Mouse (Mus musculus) heart, adult 18-20 months (tissue): ENCODE results near the gene Gmip. TPM values are rescaled to one million over a fixed set of nuclear protein-coding genes. Genes with fewer than 3 reads are reported as not detected.

Source experiments
- DNase-seq, 2 experiments: peaks; one replicate each; pipeline ENCODE4 v3.0.0; 2021 to 2022; ENCODE audit warnings: mixed read lengths in 1 of 2
- total RNA-seq, 2 experiments: library from RNA; stranded (reverse); gene quantifications; 2 replicates each; pipeline ENCODE4 v1.2.3; 2021

The Gmip gene
- total RNA-seq, 2 experiments from 2014 or later, result 4.2 to 7.4 TPM

DNA sequence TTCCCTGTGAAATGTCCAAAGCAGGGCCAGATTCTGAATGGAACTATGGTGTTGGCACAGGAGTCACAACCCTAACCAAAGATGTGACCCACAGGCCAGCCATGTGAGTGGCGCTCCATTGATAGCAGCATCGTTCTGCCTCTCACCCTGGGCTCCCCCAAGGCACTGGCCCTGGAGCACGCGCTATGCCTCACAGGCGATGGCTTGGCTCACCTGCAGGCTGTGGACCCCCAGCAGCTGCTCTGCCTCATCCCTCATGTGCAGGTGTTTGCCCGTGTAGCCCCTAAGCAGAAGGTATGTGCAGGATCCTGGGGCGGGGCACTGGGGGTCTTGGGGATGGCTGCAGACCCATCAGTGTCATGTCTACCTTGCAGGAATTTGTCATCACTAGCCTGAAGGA lies 5.1 kb upstream of the Gmip start:
- DNase-seq, result no peak

DNA sequence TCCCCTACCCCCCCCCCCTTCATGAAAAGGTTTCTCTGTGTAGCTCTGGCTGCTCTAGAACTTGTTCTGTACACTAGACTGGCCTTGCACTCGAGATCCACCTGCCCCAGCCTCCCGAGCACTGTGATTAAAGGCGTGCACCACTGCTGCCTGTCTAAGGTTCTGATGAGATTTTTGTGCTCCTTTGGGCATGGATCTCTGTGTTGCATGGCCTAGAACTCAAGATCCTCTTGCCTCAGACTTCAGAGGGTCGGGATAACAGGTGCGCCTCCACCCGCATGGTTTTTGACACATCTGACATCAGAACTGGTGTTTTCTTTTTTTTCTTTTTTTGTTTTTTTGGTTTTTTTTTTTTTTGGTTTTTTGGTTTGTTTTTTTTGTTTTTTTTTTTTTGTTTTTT lies 3.9 kb upstream of the Gmip start:
- no peak for DNase-seq

DNA sequence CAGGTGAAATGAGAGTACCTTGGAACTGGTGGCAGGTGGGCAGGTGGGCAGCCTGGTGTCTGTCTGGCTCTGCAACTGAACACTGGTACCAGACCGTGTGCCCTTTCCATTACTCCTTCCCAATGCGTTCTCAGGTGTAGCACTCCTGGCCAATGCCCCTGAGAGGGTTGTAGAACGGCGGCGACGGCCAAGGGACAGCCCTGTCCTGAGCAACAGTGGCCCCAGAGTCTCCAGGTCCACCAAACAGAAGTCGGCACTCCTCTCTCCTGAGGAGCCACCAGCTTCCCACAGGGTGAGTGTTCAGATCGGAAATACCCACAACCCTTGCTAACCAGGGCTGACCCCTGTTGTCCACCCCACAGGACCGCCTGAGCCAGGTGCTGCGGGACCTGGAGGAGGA lies 3.4 kb upstream of the Gmip start:
- no peak for DNase-seq

DNA sequence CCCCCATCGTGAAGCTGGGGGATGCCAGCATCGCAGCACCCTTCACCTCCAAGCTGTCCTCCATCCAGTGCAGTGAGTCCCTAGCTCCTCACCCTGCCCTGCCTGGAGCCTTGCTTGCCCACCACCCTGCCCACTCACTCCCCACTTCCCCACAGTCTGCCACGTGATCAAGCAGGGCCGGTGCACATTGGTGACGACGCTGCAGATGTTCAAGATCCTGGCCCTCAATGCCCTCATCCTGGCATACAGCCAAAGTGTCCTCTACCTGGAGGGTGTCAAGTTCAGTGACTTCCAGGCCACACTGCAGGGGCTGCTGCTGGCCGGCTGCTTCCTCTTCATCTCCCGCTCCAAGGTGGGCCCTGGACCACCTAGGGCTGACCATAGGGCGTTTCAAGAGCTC lies 3.0 kb upstream of the Gmip start:
- DNase-seq, result no peak

DNA sequence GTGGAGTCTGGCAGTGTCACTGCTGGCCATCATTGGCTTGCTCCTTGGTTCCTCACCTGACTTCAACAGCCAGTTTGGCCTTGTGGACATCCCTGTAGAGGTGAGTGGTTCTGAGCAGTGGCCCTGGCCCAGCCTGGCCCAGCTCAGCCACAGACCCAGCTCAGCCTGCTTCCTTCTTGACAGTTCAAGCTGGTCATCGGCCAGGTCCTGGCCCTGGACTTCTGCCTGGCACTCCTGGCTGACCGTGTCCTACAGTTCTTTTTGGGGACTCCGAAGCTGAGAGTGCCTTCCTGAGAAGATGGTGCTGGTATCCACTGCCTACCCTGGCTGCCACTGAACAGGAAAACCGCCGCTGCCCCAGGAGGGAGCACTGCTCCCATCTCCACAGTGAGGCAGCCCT lies 1.2 kb upstream of the Gmip start:
- no peak for DNase-seq

DNA sequence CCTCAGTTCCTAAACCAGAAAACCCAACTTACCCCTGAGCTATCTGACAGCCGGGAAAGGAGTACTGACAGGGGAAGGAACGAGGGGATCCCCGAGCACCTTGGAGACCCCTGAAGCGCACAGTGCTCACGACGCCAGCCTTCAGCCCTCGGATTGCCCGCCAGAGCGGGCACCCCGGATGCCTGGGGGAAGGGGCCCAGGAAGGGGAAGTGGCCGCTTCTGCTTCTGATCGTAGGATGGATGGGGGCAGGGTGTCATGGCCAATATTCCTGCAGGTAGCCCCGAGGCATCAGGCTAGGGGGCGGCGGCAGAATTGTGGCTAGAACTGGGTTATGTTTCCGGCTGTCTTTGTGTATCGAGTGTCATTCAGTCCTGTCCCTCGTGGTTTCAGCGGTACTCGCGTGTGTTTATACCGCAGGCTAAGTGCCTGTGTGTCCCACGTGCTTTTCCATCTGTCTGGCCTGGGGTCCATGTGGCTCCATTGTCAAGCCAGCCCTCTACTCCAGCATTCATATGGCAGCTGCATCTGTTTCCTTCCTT lies 455 bp downstream of the Gmip start:
- DNase-seq, result peak; percentile 33 to 43

DNA sequence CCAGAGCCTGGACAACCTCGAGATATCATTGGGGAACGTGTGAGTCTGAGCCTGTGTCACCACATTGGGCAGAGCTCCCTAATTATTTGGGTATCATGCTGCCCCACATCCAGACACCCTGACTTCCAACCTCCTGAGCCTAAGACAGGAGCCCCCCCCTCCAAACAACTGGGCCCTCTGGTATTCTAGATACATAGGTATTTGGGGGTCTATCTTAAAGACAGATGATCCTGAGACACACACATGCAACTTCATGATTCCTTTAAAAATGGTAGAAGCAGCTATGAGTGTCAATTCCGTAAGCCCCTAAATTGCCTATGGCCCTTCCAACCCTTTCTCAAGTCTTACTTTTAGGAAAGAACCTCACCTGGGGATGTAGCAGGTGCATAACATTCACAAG lies 1.3 kb downstream of the Gmip start:
- DNase-seq, result no peak

DNA sequence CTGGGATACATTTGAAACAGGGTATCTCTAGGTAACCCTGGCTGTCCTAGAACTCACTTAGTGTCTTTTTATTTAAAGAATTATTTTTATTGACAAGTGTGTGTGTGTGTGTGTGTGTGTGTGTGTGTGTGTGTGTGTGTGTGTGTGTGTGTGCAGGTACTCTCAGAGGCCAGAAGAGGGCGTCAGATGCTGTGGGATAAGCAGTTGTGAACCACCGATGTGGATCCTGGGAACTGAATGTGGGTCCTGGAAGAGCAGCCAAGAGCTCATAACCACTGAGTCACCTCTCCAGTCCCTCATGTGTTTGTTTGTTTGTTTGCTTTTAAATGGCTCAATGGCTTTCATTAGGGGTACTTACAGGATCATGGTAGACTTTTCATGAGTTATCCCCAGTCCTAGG lies 6.4 kb downstream of the Gmip start:
- no peak for DNase-seq

DNA sequence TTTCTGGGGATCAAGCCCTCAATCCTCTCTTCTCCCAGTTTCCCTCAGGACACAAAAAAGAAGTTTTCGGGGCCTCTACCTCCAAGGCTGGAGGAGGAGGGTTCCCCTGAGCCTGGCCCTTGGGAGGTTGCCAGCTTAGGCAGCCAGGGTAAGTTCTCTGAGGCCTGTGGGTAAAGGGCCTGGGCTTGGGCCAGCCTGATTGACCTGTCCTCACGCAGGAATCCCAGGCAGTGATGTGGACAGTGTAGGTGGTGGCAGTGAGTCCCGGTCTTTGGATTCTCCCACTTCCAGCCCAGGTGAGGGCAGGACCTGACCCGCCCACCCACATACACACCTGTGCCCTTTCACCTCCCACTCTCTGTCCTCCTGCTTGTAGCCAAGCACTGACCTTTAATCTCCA lies 6.9 kb downstream of the Gmip start:
- no peak for DNase-seq

DNA sequence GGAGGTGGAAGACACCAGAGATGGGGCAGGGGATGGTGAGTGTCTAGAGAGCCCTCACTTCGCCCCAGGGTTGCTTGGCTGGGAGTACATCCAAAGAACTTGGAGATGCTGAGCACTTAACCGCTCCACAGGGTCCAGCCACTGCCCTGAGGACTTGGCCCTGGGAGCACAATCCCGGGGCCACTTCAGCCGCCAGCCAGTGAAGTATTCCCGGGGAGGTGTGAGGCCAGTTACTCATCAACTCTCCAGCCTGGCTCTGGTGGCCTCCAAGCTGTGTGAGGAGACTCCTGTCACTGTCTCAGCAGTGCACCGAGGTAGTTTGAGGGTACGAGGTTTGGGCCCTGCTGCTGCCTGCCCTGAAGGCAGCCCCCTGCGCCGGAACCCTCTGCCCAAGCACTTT lies 12.0 kb downstream of the Gmip start:
- DNase-seq, result no peak

DNA sequence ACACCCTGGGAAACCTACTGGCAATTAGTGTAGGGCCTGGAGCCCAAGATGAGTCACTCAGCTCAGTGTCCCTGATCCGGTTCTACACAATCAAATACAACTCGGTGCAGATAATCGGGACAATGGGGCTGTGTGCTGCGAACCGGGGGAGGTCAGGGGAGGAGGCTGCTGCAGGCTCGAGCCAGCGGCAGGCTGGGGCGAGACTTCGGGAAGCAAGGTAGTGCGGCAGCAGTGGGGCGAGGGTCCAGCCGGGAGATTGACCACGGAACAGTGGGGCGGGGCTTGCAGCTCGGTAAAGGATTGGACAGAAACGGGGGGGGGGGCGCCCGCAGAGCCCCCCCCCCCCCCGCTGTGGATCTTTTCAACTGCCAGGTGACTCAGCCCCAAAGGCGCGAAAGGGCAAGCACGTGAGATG lies 13.5 kb downstream of the Gmip start:
- no peak for DNase-seq

DNA sequence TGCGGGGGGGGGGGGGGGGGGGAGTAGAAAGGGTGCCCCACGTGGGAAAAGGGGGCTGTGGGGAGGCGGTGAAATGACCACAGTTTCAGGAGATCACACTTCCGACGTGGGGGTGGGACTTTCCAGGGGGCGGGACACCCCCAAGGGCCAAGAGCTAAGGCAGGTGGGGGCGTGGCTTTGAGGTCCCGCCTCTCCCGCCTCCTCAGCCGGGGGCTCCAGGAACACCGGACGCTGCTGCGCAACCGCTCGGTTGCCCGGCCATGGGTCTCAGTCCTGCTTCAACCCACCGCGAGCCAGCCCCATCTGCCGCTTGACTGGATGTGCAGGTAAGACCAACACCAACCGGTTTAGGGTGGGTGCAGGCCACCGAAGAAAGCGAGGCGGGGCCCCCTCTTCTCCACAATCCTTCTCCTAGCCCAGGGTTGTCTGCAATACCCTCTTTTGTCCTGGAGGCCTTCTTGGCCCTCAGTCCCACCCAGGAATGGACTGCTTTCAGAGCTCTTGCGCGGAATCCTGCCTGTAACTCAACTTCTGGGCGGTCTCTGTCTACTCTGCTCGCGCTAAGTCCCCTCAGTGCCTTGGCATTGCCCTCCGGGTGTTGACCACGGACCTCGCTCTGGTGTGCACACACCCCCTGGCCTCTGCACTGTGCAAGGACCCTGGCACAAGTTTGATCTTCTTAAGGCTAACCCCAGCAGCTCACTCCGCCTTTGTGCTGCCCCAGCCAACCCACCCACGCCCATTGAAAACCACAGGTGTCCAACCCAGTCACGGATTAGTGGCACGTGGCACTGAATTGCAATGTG lies 14.1 kb downstream of the Gmip start, which contains the start of gene Lpar2:
Gene Lpar2 (plus strand): TSS at position 44 of the 806 bp plus-strand sequence.
- peak in 1 of 2 experiments; percentile 32 for DNase-seq

DNA sequence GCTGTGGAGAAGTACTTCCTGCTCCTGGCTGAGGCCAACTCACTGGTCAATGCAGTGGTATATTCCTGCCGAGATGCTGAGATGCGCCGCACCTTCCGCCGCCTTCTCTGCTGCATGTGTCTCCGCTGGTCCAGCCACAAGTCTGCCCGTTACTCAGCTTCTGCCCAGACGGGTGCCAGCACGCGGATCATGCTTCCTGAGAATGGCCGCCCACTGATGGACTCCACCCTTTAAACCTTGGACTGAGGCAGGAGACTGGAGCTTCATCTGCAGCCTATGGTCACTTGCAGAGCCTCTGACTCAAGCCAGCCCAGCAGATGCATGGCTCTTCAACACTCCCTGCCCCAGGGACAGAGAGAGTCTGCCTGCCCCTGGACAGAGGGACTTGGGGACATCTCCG lies 17.9 kb downstream of the Gmip start:
- no peak for DNase-seq

DNA sequence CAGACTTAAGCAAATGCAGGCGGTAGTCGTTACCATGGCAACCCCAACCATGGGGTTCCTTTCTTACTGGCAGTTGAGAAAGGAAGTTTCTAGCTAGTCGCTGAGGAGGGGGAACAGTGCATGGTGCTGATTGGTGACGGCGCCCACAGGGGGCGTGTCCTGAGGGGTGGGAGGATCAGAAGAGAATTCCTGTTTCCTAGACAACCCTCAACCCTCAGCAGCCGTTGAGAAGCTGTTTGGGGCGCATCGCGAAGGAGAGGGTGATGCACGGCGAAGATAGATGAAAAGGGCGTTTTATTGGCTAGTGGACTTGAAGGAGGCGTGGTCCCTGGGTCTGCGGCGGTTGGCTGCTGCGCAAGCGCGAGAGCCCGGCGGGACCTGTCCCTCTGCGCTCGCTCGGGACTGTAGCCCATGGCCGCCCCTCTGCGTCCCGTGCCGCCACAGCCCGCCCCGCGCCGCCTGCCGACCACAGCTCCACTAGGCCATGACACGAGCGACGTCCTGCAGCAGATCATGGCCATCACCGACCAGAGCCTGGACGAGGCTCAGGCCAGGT lies 23.9 kb downstream of the Gmip start, which contains the start of gene Pbx4:
Gene Pbx4 (plus strand): TSS at position 194 of the 556 bp plus-strand sequence.
- peak; percentile 82 to 89 for DNase-seq

DNA sequence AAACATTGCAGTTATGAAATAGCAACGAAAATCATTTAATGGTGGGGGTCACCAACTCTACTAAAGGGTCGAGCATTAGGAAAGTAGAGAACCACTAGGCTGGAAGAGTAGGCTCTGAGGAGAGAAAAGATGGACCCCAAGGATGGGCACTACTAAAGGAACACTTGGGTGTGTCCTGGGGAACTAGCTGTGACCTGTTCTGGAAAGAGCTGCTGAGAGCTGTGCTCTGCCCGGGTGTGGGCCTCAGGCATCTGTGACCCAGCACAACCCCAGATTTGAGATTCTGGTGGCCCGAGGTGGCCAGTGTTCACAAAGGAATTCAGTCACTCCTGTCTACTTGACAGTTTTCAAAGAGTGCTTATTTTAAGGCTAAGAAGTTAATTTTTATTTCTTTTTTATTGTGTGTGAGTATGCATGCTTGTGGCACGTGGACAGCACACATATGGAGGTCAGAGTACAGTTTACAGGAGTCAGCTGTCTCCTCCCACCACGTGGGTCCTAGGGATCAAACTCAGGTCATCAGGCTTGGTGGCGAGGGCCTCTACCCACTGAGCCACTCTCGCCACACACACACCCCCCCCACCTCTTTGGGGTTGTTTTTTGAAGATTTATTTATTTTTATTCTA lies 28.7 kb downstream of the Gmip start:
- no peak for DNase-seq

DNA sequence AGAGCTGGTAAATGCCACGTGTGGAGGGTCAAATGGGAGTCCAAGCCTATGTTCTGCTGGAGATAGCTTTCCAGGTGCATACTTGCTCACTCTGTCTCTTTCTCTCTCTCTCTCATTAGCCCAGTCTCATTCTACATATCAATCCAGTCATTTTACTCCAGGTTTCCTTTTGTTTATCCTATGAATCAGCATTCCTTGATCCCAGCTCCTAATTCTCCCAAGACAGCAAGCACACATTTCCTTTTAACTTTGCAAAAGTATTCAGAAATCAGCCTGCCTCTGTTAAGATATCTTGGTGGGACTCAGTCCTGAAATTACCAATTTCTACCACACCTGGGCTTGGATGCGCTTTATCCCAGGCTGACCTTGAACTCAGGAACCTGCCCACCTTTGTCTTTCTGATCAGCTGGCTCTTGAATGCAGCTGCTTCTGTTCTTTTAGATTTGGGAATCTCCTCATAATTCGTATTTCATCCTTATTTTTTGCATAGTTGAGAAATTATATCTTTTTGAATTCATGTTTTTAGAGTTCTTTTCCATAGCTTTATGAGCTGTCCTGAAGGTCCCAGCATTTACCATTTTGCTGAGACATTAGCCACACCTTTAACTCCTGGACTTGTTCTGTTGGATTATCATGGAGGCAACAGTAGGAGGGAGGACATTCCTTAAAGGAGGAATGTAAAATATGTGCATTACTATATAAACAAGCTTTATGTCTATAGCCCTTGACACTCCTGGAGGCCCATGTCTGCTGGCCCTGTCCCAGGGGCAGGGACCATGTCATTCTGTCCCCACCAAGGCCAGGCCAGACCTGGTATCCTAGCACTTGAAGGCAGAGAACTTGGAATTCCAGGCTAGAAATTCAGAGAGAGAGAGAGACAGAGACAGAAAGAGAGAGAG lies 38.9 kb downstream of the Gmip start:
- DNase-seq, result no peak

DNA sequence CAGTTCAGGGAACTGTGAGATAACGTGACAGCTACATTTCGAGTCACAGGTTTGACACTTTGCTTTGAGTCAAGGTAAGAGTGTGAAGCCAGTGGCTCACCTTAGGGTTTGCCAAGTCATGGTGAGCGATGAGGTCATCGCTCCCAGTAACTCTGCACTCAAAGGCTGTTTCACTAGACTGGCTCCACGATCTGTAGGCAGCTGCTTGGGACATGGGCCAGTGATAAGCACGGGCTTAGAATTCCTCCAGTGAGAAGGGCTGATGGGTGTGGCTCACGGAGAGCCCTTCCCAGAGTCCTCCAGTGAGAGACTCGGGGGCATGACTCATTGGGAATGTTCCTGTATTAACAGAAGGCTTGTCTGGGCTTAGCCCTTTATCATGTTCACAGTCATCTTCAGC lies 40.5 kb downstream of the Gmip start:
- DNase-seq, result peak; percentile 45 to 75

DNA sequence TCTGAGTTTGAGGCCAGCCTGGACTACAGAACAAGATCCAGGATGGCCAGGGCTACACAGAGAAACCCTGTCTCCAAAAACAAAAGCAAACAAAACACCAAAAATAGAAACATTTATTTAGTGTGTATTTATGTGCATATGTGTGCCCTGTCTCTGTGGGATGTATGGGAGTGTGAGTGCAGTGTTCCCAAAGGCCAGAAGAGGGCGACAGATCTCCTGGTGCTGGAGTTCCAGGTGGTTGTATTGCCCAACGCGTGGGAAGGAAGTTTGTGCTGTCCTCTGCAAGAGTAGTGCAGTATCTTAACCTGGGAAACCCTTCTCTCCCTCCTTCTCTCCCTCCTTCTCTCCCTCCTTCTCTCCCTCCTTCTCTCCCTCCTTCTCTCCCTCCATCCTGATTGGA lies 41.4 kb downstream of the Gmip start:
- no peak for DNase-seq

DNA sequence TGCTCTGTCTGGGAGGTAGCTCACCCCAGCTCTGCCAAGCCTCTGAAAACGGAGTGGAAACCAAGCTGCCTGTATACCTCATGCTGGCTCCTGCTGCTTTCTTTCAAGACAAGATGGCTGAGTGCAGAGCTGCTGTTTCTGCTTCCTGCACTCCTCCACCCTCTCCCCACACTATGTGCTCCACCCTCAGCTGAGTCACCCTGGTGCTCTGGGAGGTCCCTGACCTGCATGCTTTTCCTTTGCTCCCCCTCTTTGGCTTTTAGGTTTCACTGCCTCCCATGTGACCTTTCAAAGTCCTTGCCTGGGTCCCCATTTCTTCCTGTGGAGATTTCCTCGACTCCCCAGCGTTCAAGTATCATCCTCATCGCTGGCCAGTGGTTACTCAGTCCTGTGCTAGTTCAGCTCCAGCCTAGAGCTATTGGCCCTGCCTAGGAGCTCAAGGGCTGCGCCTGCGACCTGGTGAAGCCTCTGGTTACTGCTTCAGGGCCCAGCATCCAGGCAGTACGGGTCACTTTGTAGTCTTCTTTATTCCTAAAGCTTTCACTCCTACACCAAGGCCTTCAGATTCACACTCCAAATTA lies 42.5 kb downstream of the Gmip start:
- no peak for DNase-seq

DNA sequence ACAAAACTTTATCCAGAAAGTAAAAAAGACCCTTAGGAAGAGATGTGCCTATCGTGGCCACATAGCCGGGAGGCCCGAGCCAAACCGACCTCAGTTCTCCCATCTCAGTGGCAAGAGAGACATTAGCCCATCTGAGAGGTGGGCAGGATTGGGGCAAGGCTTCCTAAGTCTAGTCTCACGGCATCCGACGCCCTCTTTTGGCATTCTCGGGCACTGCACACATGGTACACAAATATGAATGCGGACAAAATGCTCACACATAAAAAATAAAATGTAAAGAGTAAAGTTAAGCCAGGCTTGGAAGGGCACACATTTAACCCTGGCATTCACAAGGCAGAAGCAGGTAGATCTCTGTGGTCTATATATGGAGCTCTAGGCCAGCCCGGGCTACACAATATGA lies 45.4 kb downstream of the Gmip start:
- no peak for DNase-seq

DNA sequence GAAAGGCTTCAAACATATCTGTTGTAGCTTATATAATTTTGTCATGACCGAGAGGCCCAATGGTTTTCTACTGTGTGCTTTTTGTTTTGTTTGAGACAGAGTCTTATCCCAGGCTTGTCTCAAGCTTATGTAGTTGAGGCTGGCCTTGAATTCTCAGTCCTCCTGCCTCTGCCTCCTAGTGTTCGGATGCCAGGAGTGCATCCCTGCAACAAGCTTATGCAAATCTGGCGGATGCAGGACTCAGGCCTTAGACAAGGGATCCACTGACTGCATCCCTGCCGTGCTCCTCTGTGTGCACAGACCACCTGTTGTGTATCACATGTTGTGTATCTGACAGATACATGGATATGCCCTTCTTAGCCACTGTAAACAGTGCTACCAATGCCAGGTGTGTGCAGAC lies 52.3 kb downstream of the Gmip start:
- no peak for DNase-seq

DNA sequence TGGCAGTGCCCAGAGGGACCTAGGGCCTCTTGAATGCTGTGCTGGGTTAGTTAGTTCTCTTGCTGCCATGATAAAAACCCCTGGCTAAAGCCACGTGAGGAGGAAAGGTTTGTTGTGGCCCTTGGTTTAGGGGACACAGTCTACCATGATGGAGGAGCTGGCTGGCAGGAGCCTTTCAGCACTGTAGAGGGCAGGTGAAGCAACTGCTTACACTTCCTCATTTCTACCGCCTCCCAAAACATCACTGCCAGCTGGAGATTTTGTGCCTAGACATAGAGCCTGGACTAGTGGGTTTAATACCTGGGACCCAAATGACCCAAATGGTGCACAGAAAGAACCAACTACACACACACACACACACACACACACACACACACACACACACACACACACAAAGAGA lies 52.8 kb downstream of the Gmip start:
- no peak for DNase-seq
